Mouse (Mus musculus): ENCODE measurements around the gene Mif4gd. TPM values are rescaled to one million over a fixed set of nuclear protein-coding genes. Genes with fewer than 3 reads are reported as not detected.

Gene Mif4gd
- total and polyA plus RNA-seq, 3 experiments: 143 to 177 (median 174) TPM

- in situ Hi-C loops (cut with MboI; ENCODE audit: low pct_ligation_motif_present, low pct_unique_long_range_greater_than_20kb, low sequenced_read_pairs): loop anchor here (25.0 kb wide), 1 partner anchor 781 kb away; the partner anchor contains the start of gene Rnf157
- Histone ChIP-seq H3K4me2 (ENCODE audit: insufficient read depth, low read depth, poor library complexity, severe bottlenecking) (peak overlapping the region; percentile 45), H3K9me3 (replicated peaks; ENCODE audit: low read length) (no peaks in the 10 kb centered on the region), H3K4me1 (ENCODE audit: control insufficient read depth in 1 of 2, insufficient read depth in 2 of 2) (peaks cover 31 to 56% of the 10 kb centered on the region in 2 experiments), H3K27ac (ENCODE audit: insufficient read depth, low read depth) (peak overlapping the region; percentile 98), H3K79me2 (replicated peaks; ENCODE audit: control insufficient read depth, extremely low read depth, insufficient read depth, poor library complexity, severe bottlenecking) (peaks cover 14% of the 10 kb centered on the region), H3K9ac (ENCODE audit: insufficient read depth, low read depth) (peak overlapping the region; percentile 70; the same call in 1 of the 2 replicates), H3K4me3 (replicated peaks in 1 of 3; ENCODE audit: low read depth in 2 of 3, low read length in 2 of 3, poor library complexity in 1 of 3) (peak overlapping the region; percentile 22 to 38 (median 36)), H3K27me3 (replicated peaks) (no peaks in the 10 kb centered on the region), H3K36me3 (replicated peaks in 1 of 2; ENCODE audit: control insufficient read depth in 1 of 2, insufficient read depth in 1 of 2, low read length in 1 of 2) (no peaks in the 10 kb centered on the region)
- peak; percentile 84 for DNase-seq (ENCODE audit: extremely low read depth)
- TF ChIP-seq ZC3H11A (IDR thresholded peaks at IDR 0.05; ENCODE audit: low read depth, low read length) (peak; percentile 15; the same call in 1 of the 2 replicates), KAT2A (IDR thresholded peaks at IDR 0.05; ENCODE audit: insufficient replicate concordance, low read length) (no peak), ZKSCAN1 (IDR thresholded peaks at IDR 0.05; ENCODE audit: borderline replicate concordance, low read depth, low read length) (no peak), NELFE (IDR thresholded peaks at IDR 0.05; ENCODE audit: low read depth, low read length) (0 out of 2 replicates have a peak, but pooled peaks have one; percentile 50), RCOR1 (conservative IDR thresholded peaks at IDR 0.05; ENCODE audit: low read depth, low read length) (0 out of 2 replicates have a peak, but pooled peaks have one; percentile 45), USF2 (conservative IDR thresholded peaks at IDR 0.05; ENCODE audit: low read depth, low read length) (no peak), ELF1 (IDR thresholded peaks at IDR 0.05; ENCODE audit: low read depth, low read length) (no peak), POLR2A (IDR thresholded peaks at IDR 0.05; ENCODE audit: low read depth, low read length) (no peak; the same call in 1 of the 2 replicates), JUN (IDR thresholded peaks at IDR 0.05; ENCODE audit: insufficient read depth, low read depth, low read length) (no peak), MAX (IDR thresholded peaks at IDR 0.05; ENCODE audit: low read length) (0 out of 2 replicates have a peak, but pooled peaks have one; percentile 10), MAZ (IDR thresholded peaks at IDR 0.05; ENCODE audit: low read depth, low read length) (no peak; the same call in 1 of the 2 replicates), E2F4 (IDR thresholded peaks at IDR 0.05; ENCODE audit: insufficient replicate concordance, low read depth, low read length) (no peak), ZMIZ1 (IDR thresholded peaks at IDR 0.05; ENCODE audit: low read depth, low read length) (no peak), ZNF384 (IDR thresholded peaks at IDR 0.05; ENCODE audit: low read depth, low read length) (no peak), JUND (conservative IDR thresholded peaks at IDR 0.05; ENCODE audit: low read depth, low read length) (no peak; the same call in 1 of the 2 replicates), CHD2 (IDR thresholded peaks at IDR 0.05; ENCODE audit: low read length) (no peak), GABPA (IDR thresholded peaks at IDR 0.05; ENCODE audit: insufficient replicate concordance, low read depth, low read length) (no peak), CTCF (conservative IDR thresholded peaks at IDR 0.05 in 1 of 2, IDR thresholded peaks at IDR 0.05 in 1 of 2; ENCODE audit: low read depth in 2 of 2, low read length in 2 of 2) (peak; percentile 73 to 74), MEF2A (IDR thresholded peaks at IDR 0.05; ENCODE audit: borderline replicate concordance, low read depth, low read length) (0 out of 2 replicates have a peak, but pooled peaks have one; percentile 40), MYC (IDR thresholded peaks at IDR 0.05; ENCODE audit: low read depth, low read length) (0 out of 2 replicates have a peak, but pooled peaks have one; percentile 24), SIN3A (IDR thresholded peaks at IDR 0.05; ENCODE audit: low read length) (no peak), SMC3 (IDR thresholded peaks at IDR 0.05; ENCODE audit: low read depth, low read length) (peak; percentile 65), CHD1 (IDR thresholded peaks at IDR 0.05; ENCODE audit: low read depth, low read length) (no peak), PAX5 (IDR thresholded peaks at IDR 0.05; ENCODE audit: low read length) (no peak), POLR2AphosphoS2 (IDR thresholded peaks at IDR 0.05; ENCODE audit: low read depth, low read length) (no peak; the same call in 1 of the 2 replicates), UBTF (IDR thresholded peaks at IDR 0.05; ENCODE audit: low read depth, low read length) (no peak), BHLHE40 (IDR thresholded peaks at IDR 0.05; ENCODE audit: low read depth, low read length) (no peak), TBP (conservative IDR thresholded peaks at IDR 0.05; ENCODE audit: low read depth, low read length) (no peak), IRF4 (IDR thresholded peaks at IDR 0.05; ENCODE audit: low read depth, low read length) (peak; percentile 50; the same call in 1 of the 2 replicates), RAD21 (IDR thresholded peaks at IDR 0.05; ENCODE audit: low read depth, low read length) (peak; percentile 67), NRF1 (IDR thresholded peaks at IDR 0.05; ENCODE audit: low read depth, low read length) (no peak), ETS1 (conservative IDR thresholded peaks at IDR 0.05; ENCODE audit: low read depth, low read length) (no peak), HCFC1 (IDR thresholded peaks at IDR 0.05; ENCODE audit: low read depth, low read length) (no peak; the same call in 1 of the 2 replicates), USF1 (IDR thresholded peaks at IDR 0.05; ENCODE audit: low read depth, low read length) (no peak), MXI1 (IDR thresholded peaks at IDR 0.05; ENCODE audit: low read depth, low read length) (no peak), MAFK (IDR thresholded peaks at IDR 0.05; ENCODE audit: insufficient replicate concordance, low read length) (no peak), TCF12 (IDR thresholded peaks at IDR 0.05; ENCODE audit: low read depth, low read length) (no peak), EP300 (IDR thresholded peaks at IDR 0.05; ENCODE audit: low read length) (no peak)
- dilution Hi-C loops (cut with MboI; ENCODE audit: extremely low pct_ligation_motif_present, extremely low pct_unique_long_range_greater_than_20kb, low sequenced_read_pairs): no loop called here
Observed at GRCm38 (mm10) chr11:115631505-115631890, 18.7 kb upstream of the Mif4gd start.

All from CH12.LX (cell line).